11 mouse cellular contexts compared by ENCODE assay signal in genomic region chr15:27724298-27724697, GRCm38 (mm10). TPM values are rescaled to one million over a fixed set of nuclear protein-coding genes. Genes with fewer than 3 reads are reported as not detected.
DNase-seq lines count a peak whose midpoint lies in the region; ATAC-seq lines count a peak whose summit lies in the region.
"Had no signal": no experiment of that assay in that cellular context is flagged by ENCODE, and none has a peak within 500 bp of the region (broad histone marks: within the 10 kb centered on the region; RNA-seq: fewer than 3 reads in every experiment).

No protein-coding gene starts in this region.

- no peaks in the 10 kb centered on the region for H3K9me3 ChIP-seq in kidney, embryonic 16.5 days (ENCODE audit: low read length)
- no peaks in the 10 kb centered on the region for H3K9me3 ChIP-seq in intestine, embryonic 15.5 days
- H3K9me3 ChIP-seq: forebrain, embryonic 12.5 days had no signal

- no peak overlapping the region for H3K9ac ChIP-seq in kidney, embryonic 16.5 days (replicated peaks; ENCODE audit: low read length)
- no peak overlapping the region for H3K9ac ChIP-seq in intestine, embryonic 15.5 days
- H3K9ac ChIP-seq: forebrain, embryonic 12.5 days; midbrain, embryonic 13.5 days had no signal

- DNase-seq in kidney, postnatal 36 days = no peak
- DNase-seq in right cerebral cortex, postnatal 25 days = no peak
- no peak for DNase-seq in embryo, embryonic 10 days (ENCODE audit: low spot score)
- DNase-seq in adrenal gland, adult 8-10 months = no peak
- DNase-seq: right cerebral cortex, adult 18-20 months had no signal

- 36% methylated on average over 6 of the region's 6 CpGs for WGBS in kidney, embryonic 16.5 days
- 63% methylated on average over 6 of the region's 6 CpGs for WGBS in intestine, embryonic 15.5 days

- H3K27ac ChIP-seq in kidney, embryonic 16.5 days (ENCODE audit: low read length) = peak overlapping the region; percentile 63
- 0 out of 2 replicates have a peak overlapping the region, but pooled peaks have one; percentile 36 for H3K27ac ChIP-seq in intestine, embryonic 15.5 days

- no peaks in the 10 kb centered on the region for H3K36me3 ChIP-seq in kidney, embryonic 16.5 days (ENCODE audit: insufficient read depth, low read length)
- no peaks in the 10 kb centered on the region for H3K36me3 ChIP-seq in intestine, embryonic 15.5 days
- H3K36me3 ChIP-seq: forebrain, embryonic 12.5 days; midbrain, embryonic 13.5 days had no signal

- peaks cover 7% of the 10 kb centered on the region; the same call in 1 of the 2 replicates for H3K4me1 ChIP-seq in kidney, embryonic 16.5 days (ENCODE audit: insufficient read depth, low read length)
- H3K4me1 ChIP-seq in intestine, embryonic 15.5 days (replicated peaks) = peaks cover 4% of the 10 kb centered on the region
- H3K4me1 ChIP-seq: midbrain, embryonic 13.5 days had no signal

- ATAC-seq in kidney, embryonic 16.5 days (ENCODE audit: low FRiP score, low TSS enrichment) = 0 out of 2 replicates have a peak, but pooled peaks have one; percentile 13
- peak; percentile 74 for ATAC-seq in activated CD4-positive, CD25-positive, alpha-beta regulatory T cell, adult 4 months
- peak; percentile 51 for ATAC-seq in intestine, embryonic 15.5 days
- peak; percentile 33; the same call in 1 of the 2 replicates for ATAC-seq in megakaryocyte-erythroid progenitor cell, adult 5-6 weeks (replicated peaks; ENCODE audit: low FRiP score, low TSS enrichment, poor library complexity, severe bottlenecking)
- ATAC-seq: midbrain, embryonic 13.5 days had no signal

- no peaks in the 10 kb centered on the region for H3K27me3 ChIP-seq in kidney, embryonic 16.5 days (ENCODE audit: insufficient read depth, low read length)
- no peaks in the 10 kb centered on the region for H3K27me3 ChIP-seq in intestine, embryonic 15.5 days (replicated peaks)
- H3K27me3 ChIP-seq: forebrain, embryonic 12.5 days; midbrain, embryonic 13.5 days had no signal

- H3K4me2 ChIP-seq in kidney, embryonic 16.5 days (replicated peaks; ENCODE audit: low read depth, low read length) = no peak overlapping the region
- H3K4me2 ChIP-seq in intestine, embryonic 15.5 days (replicated peaks) = no peak overlapping the region
- H3K4me2 ChIP-seq: forebrain, embryonic 12.5 days; midbrain, embryonic 13.5 days had no signal

- no peak overlapping the region for H3K4me3 ChIP-seq in kidney, embryonic 16.5 days (ENCODE audit: low read length)
- no peak overlapping the region for H3K4me3 ChIP-seq in intestine, embryonic 15.5 days (replicated peaks)
- H3K4me3 ChIP-seq: forebrain, embryonic 12.5 days; midbrain, embryonic 13.5 days had no signal

RNA-seq across cellular contexts. Expression of gene Otulinl, which starts 42.9 kb away (rescaled TPM):
- 29.1 and 31.9 TPM in 2 replicates for polyA plus RNA-seq in kidney, embryonic 16.5 days (2015; fragmentation: Nextera tagmentation; extraction: Ambion mirVana)
- polyA plus RNA-seq in activated CD4-positive, CD25-positive, alpha-beta regulatory T cell, adult 4 months (2017; shearing (Covaris generic)) = 100 to 1,000 TPM; 160 to 175 TPM
- 10.9 and 11.4 TPM in 2 replicates for polyA plus RNA-seq in intestine, embryonic 15.5 days (2015; fragmentation: Nextera tagmentation; extraction: Ambion mirVana)
- 6.9 and 12.7 TPM in 2 replicates for total RNA-seq in megakaryocyte-erythroid progenitor cell, adult 5-6 weeks (2014; fragmentation: Nextera tagmentation)
- 3.6 and 4.0 TPM in 2 replicates for total RNA-seq in megakaryocyte-erythroid progenitor cell, adult 5-6 weeks (2017)
- total RNA-seq in adrenal gland, adult 8-10 months (2022) = 10 to 100 TPM in 1 of 4 experiments, 1 to 10 TPM in 3; 4.5 to 14.4 (median 7.6) TPM

Comparison
In these comparisons a context has a peak if more than half of its experiments do, and no peak if none do; other contexts are left out.
1. ATAC-seq: peak in every context shown above with its lines; median percentile 74 in activated CD4-positive, CD25-positive, alpha-beta regulatory T cell, adult 4 months; 51 in intestine, embryonic 15.5 days; 33 in megakaryocyte-erythroid progenitor cell, adult 5-6 weeks; 13 in kidney, embryonic 16.5 days.